Mouse (Mus musculus): ENCODE measurements at regions not wholly inside any gene's neighbourhood (a gene's known extent, or its start where the extent isn't known, plus 50 kb on each side); places are given as distances from the start of the nearest gene placed in this dataset.
A peak's percentile ranks its signal among the peaks of the same experiment; 100 is the strongest.

GRCm38 (mm10) chr12:25617521-25617920 lies 520.6 kb upstream of the Id2 start:
- no peak overlapping the region for H3K4me2 ChIP-seq (replicated peaks; ENCODE audit: low read depth, low read length)
- no peaks in the 10 kb centered on the region for H3K9me3 ChIP-seq (ENCODE audit: low read length)
- H3K4me1 ChIP-seq (ENCODE audit: insufficient read depth, low read depth, low read length), result no peaks in the 10 kb centered on the region
- H3K27me3 ChIP-seq (replicated peaks; ENCODE audit: insufficient read depth, low read length), result no peaks in the 10 kb centered on the region
- WGBS, result 35% methylated on average over 5 of the region's 5 CpGs
- H3K9ac ChIP-seq (replicated peaks; ENCODE audit: low read depth), result no peak overlapping the region
- no peak for TF ChIP-seq EP300 (IDR thresholded peaks at IDR 0.05)
- TF ChIP-seq CTCF (IDR thresholded peaks at IDR 0.05), result no peak
- H3K36me3 ChIP-seq (ENCODE audit: insufficient read depth, low read length), result no peaks in the 10 kb centered on the region
- DNase-seq (ENCODE audit: low spot score), result no peak
- no peak overlapping the region for H3K27ac ChIP-seq (ENCODE audit: low read length)
- ATAC-seq, result no peak
- H3K4me3 ChIP-seq (ENCODE audit: low read depth, low read length), result no peak overlapping the region

- H3K4me3 ChIP-seq (ENCODE audit: low read depth, low read length), result no peak overlapping the region
- H3K36me3 ChIP-seq (ENCODE audit: insufficient read depth, low read length), result no peaks in the 10 kb centered on the region
- H3K27ac ChIP-seq (ENCODE audit: low read length), result no peak overlapping the region
- 56% methylated on average over 3 of the region's 3 CpGs for WGBS
- no peaks in the 10 kb centered on the region for H3K27me3 ChIP-seq (replicated peaks; ENCODE audit: insufficient read depth, low read length)
- no peaks in the 10 kb centered on the region for H3K9me3 ChIP-seq (ENCODE audit: low read length)
- DNase-seq (ENCODE audit: low spot score) (no peak), ATAC-seq (no peak)
- no peak for TF ChIP-seq EP300 (IDR thresholded peaks at IDR 0.05)
- no peak for TF ChIP-seq CTCF (IDR thresholded peaks at IDR 0.05)
- H3K4me1 ChIP-seq (ENCODE audit: insufficient read depth, low read depth, low read length), result no peaks in the 10 kb centered on the region
- H3K4me2 ChIP-seq (replicated peaks; ENCODE audit: low read depth, low read length), result no peak overlapping the region
- H3K9ac ChIP-seq (replicated peaks; ENCODE audit: low read depth), result no peak overlapping the region
These were observed 518.4 kb upstream of the Id2 start for GRCm38 (mm10) chr12:25615377-25615776.

GRCm38 (mm10) chr12:25613473-25613872 lies 516.5 kb upstream of the Id2 start:
- Histone ChIP-seq H3K9me3 (ENCODE audit: low read length) (no peaks in the 10 kb centered on the region), H3K4me3 (ENCODE audit: low read depth, low read length) (no peak overlapping the region), H3K27me3 (replicated peaks; ENCODE audit: insufficient read depth, low read length) (no peaks in the 10 kb centered on the region), H3K27ac (ENCODE audit: low read length) (no peak overlapping the region), H3K4me1 (ENCODE audit: insufficient read depth, low read depth, low read length) (no peaks in the 10 kb centered on the region), H3K36me3 (ENCODE audit: insufficient read depth, low read length) (no peaks in the 10 kb centered on the region), H3K9ac (replicated peaks; ENCODE audit: low read depth) (no peak overlapping the region), H3K4me2 (replicated peaks; ENCODE audit: low read depth, low read length) (no peak overlapping the region)
- DNase-seq (ENCODE audit: low spot score) (no peak), ATAC-seq (no peak)
- TF ChIP-seq EP300 (IDR thresholded peaks at IDR 0.05) (no peak), CTCF (IDR thresholded peaks at IDR 0.05) (no peak)

GRCm38 (mm10) chr12:25609045-25609444 lies 512.1 kb upstream of the Id2 start:
- TF ChIP-seq EP300 (IDR thresholded peaks at IDR 0.05) (no peak), CTCF (IDR thresholded peaks at IDR 0.05) (no peak)
- no peak for ATAC-seq
- Histone ChIP-seq H3K4me1 (ENCODE audit: insufficient read depth, low read depth, low read length) (no peaks in the 10 kb centered on the region), H3K9ac (replicated peaks; ENCODE audit: low read depth) (no peak overlapping the region), H3K27ac (ENCODE audit: low read length) (no peak overlapping the region), H3K4me3 (ENCODE audit: low read depth, low read length) (no peak overlapping the region), H3K9me3 (ENCODE audit: low read length) (no peaks in the 10 kb centered on the region), H3K4me2 (replicated peaks; ENCODE audit: low read depth, low read length) (no peak overlapping the region), H3K36me3 (ENCODE audit: insufficient read depth, low read length) (no peaks in the 10 kb centered on the region), H3K27me3 (replicated peaks; ENCODE audit: insufficient read depth, low read length) (no peaks in the 10 kb centered on the region)
- WGBS, result 42% methylated on average over 2 of the region's 2 CpGs
- peak; percentile 27 for DNase-seq (ENCODE audit: low spot score)

- H3K27ac ChIP-seq (ENCODE audit: low read length), result no peak overlapping the region
- DNase-seq (ENCODE audit: low spot score) (peak; percentile 15), ATAC-seq (no peak)
- no peaks in the 10 kb centered on the region for H3K9me3 ChIP-seq (ENCODE audit: low read length)
- WGBS, result 66% methylated on average over 3 of the region's 3 CpGs
- H3K4me1 ChIP-seq (ENCODE audit: insufficient read depth, low read depth, low read length), result no peaks in the 10 kb centered on the region
- no peak overlapping the region for H3K4me3 ChIP-seq (ENCODE audit: low read depth, low read length)
- no peak for TF ChIP-seq CTCF (IDR thresholded peaks at IDR 0.05)
- TF ChIP-seq EP300 (IDR thresholded peaks at IDR 0.05), result no peak
- H3K9ac ChIP-seq (replicated peaks; ENCODE audit: low read depth), result no peak overlapping the region
- no peaks in the 10 kb centered on the region for H3K27me3 ChIP-seq (replicated peaks; ENCODE audit: insufficient read depth, low read length)
- H3K36me3 ChIP-seq (ENCODE audit: insufficient read depth, low read length), result no peaks in the 10 kb centered on the region
- no peak overlapping the region for H3K4me2 ChIP-seq (replicated peaks; ENCODE audit: low read depth, low read length)
These were observed 508.5 kb upstream of the Id2 start for GRCm38 (mm10) chr12:25605396-25605795.

GRCm38 (mm10) chr12:25590262-25590661 lies 493.3 kb upstream of the Id2 start:
- WGBS, result 82% methylated on average over 2 of the region's 2 CpGs
- ATAC-seq, result no peak

GRCm38 (mm10) chr12:25585746-25586145 lies 488.8 kb upstream of the Id2 start:
- H3K4me1 ChIP-seq (ENCODE audit: insufficient read depth, low read depth, low read length), result no peaks in the 10 kb centered on the region
- no peaks in the 10 kb centered on the region for H3K36me3 ChIP-seq (ENCODE audit: insufficient read depth, low read length)
- no peak overlapping the region for H3K27ac ChIP-seq (ENCODE audit: low read length)
- DNase-seq (ENCODE audit: low spot score), result no peak
- H3K9me3 ChIP-seq (ENCODE audit: low read length), result no peaks in the 10 kb centered on the region; the same call in 1 of the 2 replicates
- TF ChIP-seq CTCF (IDR thresholded peaks at IDR 0.05) (no peak), EP300 (IDR thresholded peaks at IDR 0.05) (no peak)
- no peak overlapping the region for H3K4me2 ChIP-seq (replicated peaks; ENCODE audit: low read depth, low read length)
- no peaks in the 10 kb centered on the region for H3K27me3 ChIP-seq (replicated peaks; ENCODE audit: insufficient read depth, low read length)
- H3K4me3 ChIP-seq (ENCODE audit: low read depth, low read length), result no peak overlapping the region
- H3K9ac ChIP-seq (replicated peaks; ENCODE audit: low read depth), result no peak overlapping the region
- ATAC-seq, result no peak
- WGBS, result 92% methylated on average over 3 of the region's 3 CpGs

More at GRCm38 (mm10) chr12:25590262-25590661, 493.3 kb upstream of the Id2 start:
- H3K4me1 ChIP-seq (ENCODE audit: insufficient read depth, low read depth, low read length), result no peaks in the 10 kb centered on the region
- H3K27me3 ChIP-seq (replicated peaks; ENCODE audit: insufficient read depth, low read length), result no peaks in the 10 kb centered on the region
- no peaks in the 10 kb centered on the region for H3K36me3 ChIP-seq (ENCODE audit: insufficient read depth, low read length)
- no peak overlapping the region for H3K27ac ChIP-seq (ENCODE audit: low read length)
- no peak overlapping the region for H3K4me3 ChIP-seq (ENCODE audit: low read depth, low read length)
- no peak overlapping the region for H3K9ac ChIP-seq (replicated peaks; ENCODE audit: low read depth)
- no peak overlapping the region for H3K4me2 ChIP-seq (replicated peaks; ENCODE audit: low read depth, low read length)
- no peak for DNase-seq (ENCODE audit: low spot score)
- TF ChIP-seq CTCF (IDR thresholded peaks at IDR 0.05) (no peak), EP300 (IDR thresholded peaks at IDR 0.05) (no peak)
- no peaks in the 10 kb centered on the region; the same call in 1 of the 2 replicates for H3K9me3 ChIP-seq (ENCODE audit: low read length)

Data from lung, postnatal 0 days (tissue).